Mouse (Mus musculus): ENCODE data around the gene Elp4. TPM values are rescaled to one million over a fixed set of nuclear protein-coding genes. Genes with fewer than 3 reads are reported as not detected.

Elp4 gene
- total and polyA plus RNA-seq, 2 experiments from 2014 or later, result 25.6 to 27.4 TPM

DNA sequence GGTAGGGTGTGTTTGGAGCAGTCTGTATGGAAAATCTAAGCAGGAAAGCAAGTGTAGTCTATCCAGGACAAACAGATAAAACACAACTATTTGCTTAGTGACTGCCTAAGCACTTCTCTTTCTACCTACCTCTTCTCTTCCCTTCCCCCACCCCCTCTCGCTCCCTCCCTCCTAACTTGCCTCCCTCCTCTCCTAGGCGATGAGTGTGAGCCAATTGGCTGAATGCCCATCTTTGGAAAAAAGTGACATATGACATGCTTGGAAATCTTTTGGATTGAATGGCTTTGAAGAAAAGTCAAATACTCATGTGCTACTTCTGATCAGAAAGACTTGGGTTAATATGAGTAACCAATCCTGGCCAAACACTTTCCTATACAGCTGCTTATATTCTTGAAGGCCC lies 199.0 kb downstream of the Elp4 start:
- ATAC-seq (no peak), DNase-seq (no peak)
- no peak overlapping the region for H3K9ac ChIP-seq
- H3K36me3 ChIP-seq (ENCODE audit: insufficient read depth), result no peaks in the 10 kb centered on the region
- H3K4me3 ChIP-seq (ENCODE audit: low read depth, low read length), result no peak overlapping the region
- whole genome bisulfite sequencing, result 30% methylated on average over 2 of the region's 2 CpGs
- H3K9me3 ChIP-seq (ENCODE audit: low read length), result no peaks in the 10 kb centered on the region
- H3K4me2 ChIP-seq (ENCODE audit: low read depth), result no peak overlapping the region
- H3K4me1 ChIP-seq (ENCODE audit: insufficient read depth), result no peaks in the 10 kb centered on the region
- TF ChIP-seq CTCF (IDR thresholded peaks at IDR 0.05; ENCODE audit: low read depth), result no peak
- no peak overlapping the region for H3K27ac ChIP-seq (ENCODE audit: low read depth, low read length)
- no peaks in the 10 kb centered on the region for H3K27me3 ChIP-seq (ENCODE audit: insufficient read depth, low read length)

DNA sequence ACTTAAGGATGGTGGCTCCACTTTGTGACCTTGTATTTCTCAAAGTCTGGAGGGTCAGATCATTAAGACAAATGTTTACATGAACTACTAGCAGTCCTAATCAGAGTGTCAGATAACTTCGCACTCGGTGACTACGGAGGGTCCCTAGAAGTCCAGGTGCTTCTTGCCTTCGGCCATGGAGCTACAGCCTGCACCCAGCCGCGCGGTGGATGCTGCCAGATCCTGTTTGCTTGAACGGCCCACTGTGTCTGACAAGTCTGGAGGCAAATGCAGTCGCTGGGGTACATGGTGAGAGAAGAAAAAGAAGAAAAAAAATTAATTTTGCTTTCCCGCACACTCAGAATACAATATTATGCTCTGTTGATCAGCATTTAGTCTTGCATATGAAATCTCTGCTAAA lies 201.8 kb downstream of the Elp4 start:
- no peak for TF ChIP-seq CTCF (IDR thresholded peaks at IDR 0.05; ENCODE audit: low read depth)
- Histone ChIP-seq H3K4me1 (ENCODE audit: insufficient read depth) (no peaks in the 10 kb centered on the region), H3K9me3 (ENCODE audit: low read length) (no peaks in the 10 kb centered on the region), H3K9ac (no peak overlapping the region), H3K36me3 (ENCODE audit: insufficient read depth) (0 out of 2 replicates have a peak, but pooled peaks cover 5% of the 10 kb centered on the region), H3K27ac (ENCODE audit: low read depth, low read length) (no peak overlapping the region), H3K27me3 (ENCODE audit: insufficient read depth, low read length) (no peaks in the 10 kb centered on the region), H3K4me2 (ENCODE audit: low read depth) (no peak overlapping the region), H3K4me3 (ENCODE audit: low read depth, low read length) (no peak overlapping the region)
- DNase-seq, result no peak
- ATAC-seq, result no peak
- 60% methylated on average over 10 of the region's 10 CpGs for WGBS

DNA sequence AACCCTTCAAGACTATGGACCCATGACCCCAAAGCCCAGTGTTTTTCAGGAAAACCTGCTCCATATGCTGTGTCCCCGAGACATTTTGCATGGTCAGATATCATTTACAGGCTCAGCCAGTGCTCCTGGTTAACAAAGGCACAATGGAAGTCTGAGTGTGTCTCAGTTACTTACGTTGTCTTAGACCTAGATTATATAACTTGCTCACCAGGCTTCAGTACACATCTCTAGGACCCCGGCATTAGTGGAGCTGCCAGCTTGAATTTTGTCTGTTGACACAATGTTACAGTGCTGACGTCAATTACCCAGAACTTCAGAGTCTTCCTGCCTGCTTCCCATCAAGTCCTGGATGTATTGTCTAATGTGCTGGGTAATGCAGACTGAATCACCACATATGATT lies 202.6 kb downstream of the Elp4 start:
- DNase-seq (no peak), ATAC-seq (no peak)
- no peak overlapping the region for H3K9ac ChIP-seq
- H3K4me2 ChIP-seq (ENCODE audit: low read depth), result no peak overlapping the region
- WGBS, result 53% methylated on average over 4 of the region's 4 CpGs
- H3K36me3 ChIP-seq (ENCODE audit: insufficient read depth), result 0 out of 2 replicates have a peak, but pooled peaks cover 5% of the 10 kb centered on the region
- no peaks in the 10 kb centered on the region for H3K27me3 ChIP-seq (ENCODE audit: insufficient read depth, low read length)
- H3K9me3 ChIP-seq (ENCODE audit: low read length), result no peaks in the 10 kb centered on the region
- TF ChIP-seq CTCF (IDR thresholded peaks at IDR 0.05; ENCODE audit: low read depth), result no peak
- H3K4me3 ChIP-seq (ENCODE audit: low read depth, low read length), result no peak overlapping the region
- no peaks in the 10 kb centered on the region for H3K4me1 ChIP-seq (ENCODE audit: insufficient read depth)
- H3K27ac ChIP-seq (ENCODE audit: low read depth, low read length), result no peak overlapping the region

DNA sequence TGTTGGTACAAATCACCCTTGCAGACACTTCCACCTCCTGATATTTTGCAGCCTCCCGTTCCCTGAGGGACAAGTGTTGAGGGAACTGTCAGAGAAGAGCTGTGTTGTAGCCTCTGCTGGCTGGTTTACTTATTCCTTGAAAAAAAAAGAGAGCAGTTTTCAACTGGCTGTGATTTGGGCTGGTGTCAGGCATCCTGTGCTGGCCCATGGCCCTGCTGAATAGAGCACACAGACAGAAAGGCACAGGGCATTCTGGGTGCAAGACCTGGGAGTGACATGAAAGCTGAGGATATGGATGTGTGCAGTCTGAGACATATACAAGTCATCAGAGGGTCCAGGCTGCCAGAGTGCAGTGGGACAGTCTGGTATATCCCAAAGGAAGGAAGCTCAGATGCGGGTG lies 205.7 kb downstream of the Elp4 start:
- peak; percentile 14; the same call in 1 of the 2 replicates for ATAC-seq
- DNase-seq, result no peak
- Histone ChIP-seq H3K27ac (ENCODE audit: low read depth, low read length) (no peak overlapping the region), H3K9ac (no peak overlapping the region), H3K9me3 (ENCODE audit: low read length) (no peaks in the 10 kb centered on the region), H3K4me1 (ENCODE audit: insufficient read depth) (no peaks in the 10 kb centered on the region), H3K36me3 (ENCODE audit: insufficient read depth) (0 out of 2 replicates have a peak, but pooled peaks cover 5% of the 10 kb centered on the region), H3K4me2 (ENCODE audit: low read depth) (no peak overlapping the region), H3K27me3 (ENCODE audit: insufficient read depth, low read length) (no peaks in the 10 kb centered on the region), H3K4me3 (ENCODE audit: low read depth, low read length) (no peak overlapping the region)
- WGBS, result 66% methylated on average over 2 of the region's 2 CpGs
- no peak for TF ChIP-seq CTCF (IDR thresholded peaks at IDR 0.05; ENCODE audit: low read depth)

DNA sequence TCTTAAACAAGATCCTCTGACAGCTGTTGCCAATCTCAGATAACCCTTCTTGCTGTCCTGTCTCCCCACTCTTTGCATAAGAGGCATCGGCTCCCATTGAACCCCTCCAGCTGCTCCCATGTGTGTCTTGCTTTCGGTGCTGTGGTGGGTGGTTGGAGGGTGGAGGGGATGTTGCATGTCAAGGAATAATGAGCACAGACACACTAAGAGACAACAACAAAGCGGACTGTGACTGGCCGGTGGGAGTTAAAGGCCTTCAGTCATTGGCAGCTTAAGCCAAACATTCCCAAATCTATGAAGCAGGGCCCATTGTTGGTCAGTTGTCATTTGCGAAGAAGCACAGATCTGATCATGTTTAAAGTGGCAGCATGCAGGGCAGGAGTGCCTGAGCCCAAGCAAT lies 206.6 kb downstream of the Elp4 start:
- Histone ChIP-seq H3K27me3 (ENCODE audit: insufficient read depth, low read length) (no peaks in the 10 kb centered on the region), H3K9me3 (ENCODE audit: low read length) (no peaks in the 10 kb centered on the region), H3K9ac (no peak overlapping the region), H3K4me2 (ENCODE audit: low read depth) (no peak overlapping the region), H3K27ac (ENCODE audit: low read depth, low read length) (no peak overlapping the region), H3K36me3 (ENCODE audit: insufficient read depth) (0 out of 2 replicates have a peak, but pooled peaks cover 5% of the 10 kb centered on the region), H3K4me3 (ENCODE audit: low read depth, low read length) (no peak overlapping the region), H3K4me1 (ENCODE audit: insufficient read depth) (no peaks in the 10 kb centered on the region)
- WGBS, result 52% methylated on average over 5 of the region's 5 CpGs
- no peak for DNase-seq
- no peak for ATAC-seq
- TF ChIP-seq CTCF (IDR thresholded peaks at IDR 0.05; ENCODE audit: low read depth), result no peak

DNA sequence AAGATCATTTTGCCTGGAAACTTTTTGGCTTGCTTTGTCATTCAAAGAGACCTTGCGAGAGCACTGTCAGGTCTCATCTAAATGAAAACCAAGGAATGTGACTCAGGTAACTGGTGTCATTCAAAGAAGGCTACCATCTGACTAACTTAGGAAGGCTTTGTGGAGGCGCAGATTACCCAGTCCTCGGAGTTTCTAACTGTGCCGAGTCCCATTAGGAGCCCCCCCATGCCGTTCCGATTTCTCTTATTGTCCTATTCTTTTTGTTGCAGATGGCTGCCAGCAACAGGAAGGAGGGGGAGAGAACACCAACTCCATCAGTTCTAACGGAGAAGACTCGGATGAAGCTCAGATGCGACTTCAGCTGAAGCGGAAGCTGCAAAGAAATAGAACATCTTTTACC lies 213.1 kb downstream of the Elp4 start:
- Histone ChIP-seq H3K4me2 (ENCODE audit: low read depth) (no peak overlapping the region), H3K27me3 (ENCODE audit: insufficient read depth, low read length) (peaks cover 12% of the 10 kb centered on the region), H3K4me3 (ENCODE audit: low read depth, low read length) (no peak overlapping the region), H3K36me3 (ENCODE audit: insufficient read depth) (no peaks in the 10 kb centered on the region), H3K27ac (ENCODE audit: low read depth, low read length) (no peak overlapping the region), H3K9me3 (ENCODE audit: low read length) (no peaks in the 10 kb centered on the region), H3K9ac (no peak overlapping the region), H3K4me1 (ENCODE audit: insufficient read depth) (0 out of 2 replicates have a peak, but pooled peaks cover 5% of the 10 kb centered on the region)
- ATAC-seq (no peak), DNase-seq (peak; percentile 32)
- 18% methylated on average over 10 of the region's 10 CpGs for WGBS
- TF ChIP-seq CTCF (IDR thresholded peaks at IDR 0.05; ENCODE audit: low read depth), result no peak

DNA sequence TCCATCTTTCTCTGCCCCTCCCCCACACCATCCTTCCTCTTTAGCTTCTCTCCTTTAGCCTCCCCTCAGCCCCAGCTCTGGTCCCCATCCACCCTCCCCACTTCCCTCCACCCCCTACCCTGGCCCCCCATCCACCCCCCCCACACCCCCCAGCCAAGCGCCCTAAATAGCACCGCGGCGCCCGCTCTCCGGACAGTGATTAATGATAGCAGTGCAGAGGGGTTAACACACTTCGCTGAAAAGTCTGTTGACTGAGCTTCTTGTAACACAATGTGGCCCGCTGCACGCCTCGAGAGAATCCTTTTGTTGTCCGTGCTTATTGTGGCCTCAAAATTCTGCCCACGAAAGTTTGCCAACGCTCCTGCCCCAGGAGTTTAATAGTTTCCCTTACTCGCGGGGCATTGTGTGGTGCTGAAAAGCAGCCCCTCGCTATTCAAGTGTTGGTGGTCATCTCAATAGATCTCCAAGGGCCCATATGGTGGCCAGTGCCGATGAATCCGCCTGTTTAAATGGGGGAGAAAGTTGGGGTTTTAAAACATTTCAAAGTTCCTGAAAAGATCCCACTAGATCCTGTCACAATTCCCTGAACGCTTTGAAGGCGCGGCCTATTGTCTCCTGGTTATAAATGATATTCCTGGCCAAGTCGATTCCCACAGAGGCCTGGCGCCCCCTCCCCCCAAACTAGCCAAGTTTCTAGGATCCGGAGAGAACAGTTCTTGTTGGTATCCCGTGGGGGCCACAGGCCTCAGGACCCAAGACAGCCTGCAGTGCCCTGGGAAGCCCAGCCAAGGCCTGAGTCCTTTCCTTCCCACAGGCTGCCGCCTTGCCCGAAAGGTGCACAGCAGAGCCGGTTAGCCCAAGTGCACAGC lies 214.4 kb downstream of the Elp4 start:
- Histone ChIP-seq H3K4me3 (ENCODE audit: low read depth, low read length) (peak overlapping the region; percentile 31), H3K9me3 (ENCODE audit: low read length) (no peaks in the 10 kb centered on the region), H3K4me2 (ENCODE audit: low read depth) (peak overlapping the region; percentile 48), H3K4me1 (ENCODE audit: insufficient read depth) (0 out of 2 replicates have a peak, but pooled peaks cover 5% of the 10 kb centered on the region), H3K27me3 (ENCODE audit: insufficient read depth, low read length) (peaks cover 23% of the 10 kb centered on the region), H3K27ac (ENCODE audit: low read depth, low read length) (0 out of 2 replicates have a peak overlapping the region, but pooled peaks have one; percentile 41), H3K9ac (no peak overlapping the region), H3K36me3 (ENCODE audit: insufficient read depth) (no peaks in the 10 kb centered on the region)
- DNase-seq (no peak), ATAC-seq (0 out of 2 replicates have a peak, but pooled peaks have one; percentile 6)
- 4% methylated on average over 28 of the region's 28 CpGs for WGBS
- TF ChIP-seq CTCF (IDR thresholded peaks at IDR 0.05; ENCODE audit: low read depth), result no peak
